Mouse (Mus musculus) forebrain, embryonic 12.5 days (tissue): ENCODE results near the gene Adcy9. TPM values are rescaled to one million over a fixed set of nuclear protein-coding genes. Genes with fewer than 3 reads are reported as not detected.
A peak's percentile ranks its signal among the peaks of the same experiment; 100 is the strongest.

Source experiments
- ATAC-seq: fragments of 200-750 bp; cut with Nextera tagmentation; 2 replicates; pipeline ENCODE4 v1.8.0; 2017; ENCODE audit warnings: moderate TSS enrichment; ENCODE audit not compliant: low FRiP score
- H3K27ac ChIP-seq: fragments of 300-500 bp; sonication (generic); 2 replicates; pipeline ENCODE4 v1.5.1; 2016; ENCODE audit warnings: mild to moderate bottlenecking
- H3K27me3 ChIP-seq: fragments of 300-500 bp; sonication (generic); 2 replicates; pipeline ENCODE4 v1.6.1; 2016; ENCODE audit warnings: mild to moderate bottlenecking
- H3K36me3 ChIP-seq: fragments of 300-500 bp; sonication (generic); replicated peaks from 2 replicates; pipeline ENCODE4 v1.6.1; 2016; ENCODE audit warnings: mild to moderate bottlenecking
- H3K4me1 ChIP-seq: fragments of 300-500 bp; sonication (generic); 2 replicates; pipeline ENCODE4 v1.6.1; 2016
- H3K4me2 ChIP-seq: fragments of 300-500 bp; sonication (generic); 2 replicates; pipeline ENCODE4 v1.6.1; 2016; ENCODE audit warnings: mild to moderate bottlenecking, moderate library complexity
- H3K4me3 ChIP-seq: fragments of 300-500 bp; sonication (generic); replicated peaks from 2 replicates; pipeline ENCODE4 v1.5.1; 2016; ENCODE audit warnings: mild to moderate bottlenecking
- H3K9ac ChIP-seq: fragments of 300-500 bp; sonication (generic); 2 replicates; pipeline ENCODE4 v1.6.1; 2016; ENCODE audit warnings: mild to moderate bottlenecking
- H3K9me3 ChIP-seq: fragments of 300-500 bp; sonication (generic); 2 replicates; pipeline ENCODE4 v1.6.1; 2016
- WGBS: fragments of 180-500 bp; shearing (Covaris S2); methylation state at CpG from one replicate; pipeline ENCODE4 v1.1.7; 2016; 5-methylcytosine and 5-hydroxymethylcytosine counted together
- polyA plus RNA-seq: library from polyadenylated mRNA; unstranded; fragments of >200 nt; fragmentation: Nextera tagmentation; extraction: Ambion mirVana; gene quantifications from 2 replicates; pipeline ENCODE4 v1.2.1, GENCODE M21; 2016

The Adcy9 gene
- 1.4 and 1.8 TPM in 2 replicates for polyA plus RNA-seq

DNA sequence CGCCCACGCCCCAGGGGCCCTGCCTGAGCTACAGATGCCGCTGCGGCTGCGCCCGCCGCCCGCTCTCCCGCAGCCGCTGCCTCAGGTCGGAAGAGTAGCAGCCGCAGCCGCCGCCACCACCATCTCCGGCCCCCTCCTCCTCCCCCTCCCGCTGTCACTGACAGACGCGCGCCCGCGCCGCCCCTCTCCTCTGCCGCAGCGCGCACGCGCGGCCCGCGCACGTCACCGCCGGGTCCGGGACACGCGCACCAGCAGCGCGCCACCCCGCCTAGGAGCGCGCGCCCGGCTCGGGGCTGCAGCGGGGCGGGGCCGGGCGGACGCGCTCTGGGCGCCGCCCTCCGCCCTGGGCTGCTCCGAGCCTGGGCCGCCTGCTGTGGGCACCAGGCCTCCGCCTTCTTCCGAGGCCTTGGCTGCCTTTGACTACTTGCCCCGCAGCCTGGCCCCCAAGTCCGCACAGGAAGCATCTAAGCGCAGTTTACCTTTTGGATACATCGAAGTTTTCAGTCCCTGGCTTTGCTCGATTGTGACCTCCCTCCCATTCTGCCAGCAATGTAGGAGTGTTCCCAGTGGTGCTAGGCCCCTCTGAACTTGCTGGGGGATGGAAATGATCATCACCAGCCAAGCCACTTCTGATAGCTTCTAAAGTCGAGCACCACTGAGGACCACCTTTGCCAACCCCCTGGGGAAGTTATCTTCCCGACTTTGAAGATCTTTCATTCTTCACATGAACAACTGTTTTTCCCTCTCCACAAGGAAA is at the start of gene Adcy9:
Adcy9 (minus strand) TSS at position 201 of the 757 bp plus-strand sequence.
- Histone ChIP-seq H3K4me1 (peaks cover 26% of the 10 kb centered on the region), H3K4me2 (peak within 1 kb of the TSS; percentile 95), H3K4me3 (peak within 1 kb of the TSS; percentile 81), H3K36me3 (no peaks in the 10 kb centered on the region), H3K9me3 (no peaks in the 10 kb centered on the region), H3K9ac (peak within 1 kb of the TSS; percentile 75), H3K27me3 (peaks cover 26% of the 10 kb centered on the region), H3K27ac (peak within 1 kb of the TSS; percentile 78)
- under 1% methylated on average over 50 of the region's 64 CpGs for WGBS
- peak; percentile 93 for ATAC-seq

GRCm38 (mm10) chr16:4469599-4470352 is 49.5 kb upstream of the Adcy9 start:
- Histone ChIP-seq H3K27me3 (no peaks in the 10 kb centered on the region), H3K4me1 (peaks cover 5% of the 10 kb centered on the region), H3K9ac (no peak overlapping the region), H3K36me3 (no peaks in the 10 kb centered on the region), H3K4me2 (no peak overlapping the region), H3K27ac (no peak overlapping the region), H3K4me3 (no peak overlapping the region), H3K9me3 (no peaks in the 10 kb centered on the region)
- 67% methylated on average over 10 of the region's 10 CpGs for WGBS
- no peak for ATAC-seq

- Histone ChIP-seq H3K27ac (no peak overlapping the region), H3K4me2 (no peak overlapping the region), H3K27me3 (no peaks in the 10 kb centered on the region), H3K36me3 (no peaks in the 10 kb centered on the region), H3K4me3 (no peak overlapping the region), H3K9ac (no peak overlapping the region), H3K9me3 (no peaks in the 10 kb centered on the region), H3K4me1 (no peaks in the 10 kb centered on the region)
- no peak for ATAC-seq
- 76% methylated on average over 9 of the region's 9 CpGs for WGBS
Measured at GRCm38 (mm10) chr16:4464529-4465089, 44.3 kb upstream of the Adcy9 start.

DNA sequence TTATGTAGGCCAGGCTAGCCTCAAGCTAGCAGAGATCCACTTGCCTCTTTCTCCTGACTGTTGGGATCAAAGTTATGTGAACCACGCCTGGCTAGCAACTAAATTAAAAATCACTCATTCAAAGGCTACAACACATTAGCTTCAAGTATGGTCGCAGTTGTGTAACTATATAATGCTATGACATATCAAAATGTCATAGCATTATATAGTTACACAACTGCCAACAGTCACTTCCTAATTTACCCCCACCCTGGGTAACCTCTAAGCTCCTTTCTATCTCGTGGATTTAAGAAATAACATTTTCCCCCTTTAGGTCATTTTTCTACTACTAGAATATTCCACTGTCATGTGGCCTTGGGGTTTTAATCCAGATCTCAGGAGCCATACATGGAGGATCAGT is 37.6 kb upstream of the Adcy9 start:
- H3K4me3 ChIP-seq = no peak overlapping the region
- H3K9me3 ChIP-seq = no peaks in the 10 kb centered on the region
- no peak overlapping the region for H3K27ac ChIP-seq
- H3K4me1 ChIP-seq = no peaks in the 10 kb centered on the region
- H3K36me3 ChIP-seq = no peaks in the 10 kb centered on the region
- no peak overlapping the region for H3K9ac ChIP-seq
- H3K4me2 ChIP-seq = no peak overlapping the region
- H3K27me3 ChIP-seq = no peaks in the 10 kb centered on the region
- WGBS = 85% methylated on average over 3 of the region's 3 CpGs
- no peak for ATAC-seq

DNA sequence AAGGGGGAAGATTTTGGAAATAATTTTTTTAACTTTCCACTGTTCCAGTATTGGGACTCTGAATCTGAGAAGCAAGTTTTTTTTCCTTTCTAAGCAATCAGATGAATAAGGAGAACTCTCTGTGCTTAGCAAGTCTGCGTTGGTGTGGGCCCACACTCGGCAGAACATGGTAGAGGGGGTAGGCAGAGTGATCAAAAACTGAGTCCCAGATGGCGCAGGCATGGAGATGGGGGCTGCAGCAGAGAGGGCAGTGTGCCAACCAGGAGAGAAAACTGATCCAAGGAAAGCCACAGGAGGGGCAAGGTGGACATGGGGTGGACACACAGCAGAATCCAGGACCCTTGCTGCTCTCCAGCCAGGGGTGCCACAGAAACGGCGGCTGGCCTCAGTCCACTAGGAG is 36.1 kb upstream of the Adcy9 start:
- no peaks in the 10 kb centered on the region for H3K27me3 ChIP-seq
- H3K27ac ChIP-seq = no peak overlapping the region
- H3K36me3 ChIP-seq = no peaks in the 10 kb centered on the region
- WGBS = 92% methylated on average over 5 of the region's 5 CpGs
- no peak overlapping the region for H3K4me2 ChIP-seq
- no peaks in the 10 kb centered on the region for H3K9me3 ChIP-seq
- no peak overlapping the region for H3K4me3 ChIP-seq
- no peaks in the 10 kb centered on the region for H3K4me1 ChIP-seq
- no peak overlapping the region for H3K9ac ChIP-seq
- no peak for ATAC-seq

GRCm38 (mm10) chr16:4455693-4456092 is 35.4 kb upstream of the Adcy9 start:
- Histone ChIP-seq H3K9me3 (no peaks in the 10 kb centered on the region), H3K4me2 (no peak overlapping the region), H3K9ac (no peak overlapping the region), H3K27ac (no peak overlapping the region), H3K4me1 (no peaks in the 10 kb centered on the region), H3K27me3 (no peaks in the 10 kb centered on the region), H3K4me3 (no peak overlapping the region), H3K36me3 (no peaks in the 10 kb centered on the region)
- WGBS = 89% methylated on average over 4 of the region's 4 CpGs
- ATAC-seq = no peak

DNA sequence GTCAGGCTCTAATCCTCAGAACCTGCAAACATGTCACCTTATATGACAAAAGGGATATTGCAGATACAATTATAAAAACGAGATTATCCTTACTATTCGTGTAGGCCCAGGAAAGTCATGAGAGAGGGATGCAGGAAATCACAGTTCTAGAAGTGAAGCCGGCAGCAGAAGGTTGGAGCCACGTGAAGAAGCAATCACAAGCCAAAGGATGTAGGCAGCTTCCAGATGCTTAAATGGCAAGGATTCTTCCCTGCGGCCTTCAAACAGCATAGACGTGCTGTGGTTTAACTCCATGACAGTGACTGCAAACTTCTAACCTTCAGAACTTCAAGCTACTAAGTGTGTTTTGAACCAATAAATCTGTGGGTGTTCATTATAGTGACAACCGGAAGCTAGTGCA is 34.3 kb upstream of the Adcy9 start:
- no peak for ATAC-seq
- Histone ChIP-seq H3K9ac (no peak overlapping the region), H3K4me2 (no peak overlapping the region), H3K27me3 (no peaks in the 10 kb centered on the region), H3K4me3 (no peak overlapping the region), H3K4me1 (no peaks in the 10 kb centered on the region), H3K9me3 (no peaks in the 10 kb centered on the region), H3K27ac (no peak overlapping the region), H3K36me3 (no peaks in the 10 kb centered on the region)
- 90% methylated on average over 7 of the region's 7 CpGs for WGBS

DNA sequence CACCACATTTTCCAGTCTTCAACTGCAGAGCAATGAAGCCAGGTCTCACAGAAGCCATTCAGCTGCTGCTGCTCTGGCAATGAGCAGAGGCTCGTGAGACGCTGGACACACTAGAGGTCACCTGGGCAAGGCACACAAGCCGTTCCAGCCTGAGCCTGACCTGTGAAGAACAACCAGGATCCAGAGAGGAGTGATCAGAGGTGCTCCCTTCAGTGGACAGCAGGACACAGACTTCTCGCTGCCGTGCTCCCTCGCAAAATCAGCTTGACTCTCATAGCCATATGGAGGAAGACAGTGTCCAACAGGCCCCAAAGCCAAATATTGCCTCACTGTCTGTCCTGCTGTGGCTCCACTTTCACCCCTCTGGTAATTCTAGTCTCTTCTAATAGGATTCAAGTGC is 29.1 kb upstream of the Adcy9 start:
- Histone ChIP-seq H3K36me3 (no peaks in the 10 kb centered on the region), H3K9me3 (no peaks in the 10 kb centered on the region), H3K27ac (no peak overlapping the region), H3K4me2 (no peak overlapping the region), H3K4me1 (no peaks in the 10 kb centered on the region), H3K4me3 (no peak overlapping the region), H3K27me3 (no peaks in the 10 kb centered on the region), H3K9ac (no peak overlapping the region)
- 91% methylated on average over 6 of the region's 6 CpGs for WGBS
- ATAC-seq = no peak

GRCm38 (mm10) chr16:4448235-4448634 is 27.9 kb upstream of the Adcy9 start:
- Histone ChIP-seq H3K36me3 (no peaks in the 10 kb centered on the region), H3K27me3 (no peaks in the 10 kb centered on the region), H3K4me3 (no peak overlapping the region), H3K27ac (no peak overlapping the region), H3K4me2 (no peak overlapping the region), H3K4me1 (no peaks in the 10 kb centered on the region), H3K9me3 (no peaks in the 10 kb centered on the region), H3K9ac (no peak overlapping the region)
- ATAC-seq = no peak
- WGBS = 43% methylated on average over 9 of the region's 9 CpGs

- H3K27me3 ChIP-seq = no peaks in the 10 kb centered on the region
- H3K36me3 ChIP-seq = no peaks in the 10 kb centered on the region
- H3K4me2 ChIP-seq = no peak overlapping the region
- no peak overlapping the region for H3K27ac ChIP-seq
- H3K9me3 ChIP-seq = no peaks in the 10 kb centered on the region
- H3K4me3 ChIP-seq = no peak overlapping the region
- ATAC-seq = no peak
- no peak overlapping the region for H3K9ac ChIP-seq
- 89% methylated on average over 4 of the region's 4 CpGs for WGBS
- no peaks in the 10 kb centered on the region for H3K4me1 ChIP-seq
Measured at GRCm38 (mm10) chr16:4446395-4446794, 26.1 kb upstream of the Adcy9 start.

DNA sequence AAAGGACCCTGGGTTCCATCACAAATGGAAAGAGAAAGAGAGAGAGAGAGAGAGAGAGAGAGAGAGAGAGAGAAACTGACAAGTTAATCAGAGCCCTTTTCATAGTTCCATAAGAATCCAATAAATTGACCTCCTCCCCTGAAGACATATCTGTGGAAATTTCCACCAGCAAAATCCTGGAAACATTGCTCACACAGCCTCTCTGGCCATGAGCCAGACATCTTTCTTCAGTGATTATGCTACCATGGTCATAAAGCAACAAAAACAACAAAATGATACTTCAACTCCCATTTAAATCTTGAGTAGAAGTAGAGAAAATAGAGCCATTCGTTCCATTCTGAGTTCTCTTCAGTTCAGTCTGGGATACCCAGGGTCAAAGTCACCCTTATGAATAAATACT is 24.1 kb upstream of the Adcy9 start:
- Histone ChIP-seq H3K4me1 (no peaks in the 10 kb centered on the region), H3K27ac (no peak overlapping the region), H3K27me3 (no peaks in the 10 kb centered on the region), H3K4me2 (no peak overlapping the region), H3K36me3 (no peaks in the 10 kb centered on the region), H3K4me3 (no peak overlapping the region), H3K9ac (no peak overlapping the region), H3K9me3 (no peaks in the 10 kb centered on the region)
- no peak for ATAC-seq
- WGBS = 73% methylated on average over 1 of the region's 1 CpGs

GRCm38 (mm10) chr16:4439302-4440066 is 19.2 kb upstream of the Adcy9 start:
- Histone ChIP-seq H3K27me3 (no peaks in the 10 kb centered on the region), H3K27ac (no peak overlapping the region), H3K9me3 (no peaks in the 10 kb centered on the region), H3K4me3 (no peak overlapping the region), H3K4me1 (no peaks in the 10 kb centered on the region), H3K36me3 (no peaks in the 10 kb centered on the region), H3K9ac (no peak overlapping the region), H3K4me2 (no peak overlapping the region)
- WGBS = 76% methylated on average over 10 of the region's 10 CpGs
- ATAC-seq = no peak
